Mouse (Mus musculus) layer of hippocampus, adult 11-12 months (tissue): ENCODE measurements around the gene Olfr862.

Source experiments
- DNase-seq: peaks from one replicate; pipeline ENCODE4 v3.0.0; 2022; ENCODE audit warnings: low spot score

The Olfr862 gene

GRCm38 (mm10) chr9:19887904-19888303 is at the start of gene Olfr862:
TSS of gene Olfr862 (minus strand) at chr9:19888004.
- DNase-seq, result no peak

DNA sequence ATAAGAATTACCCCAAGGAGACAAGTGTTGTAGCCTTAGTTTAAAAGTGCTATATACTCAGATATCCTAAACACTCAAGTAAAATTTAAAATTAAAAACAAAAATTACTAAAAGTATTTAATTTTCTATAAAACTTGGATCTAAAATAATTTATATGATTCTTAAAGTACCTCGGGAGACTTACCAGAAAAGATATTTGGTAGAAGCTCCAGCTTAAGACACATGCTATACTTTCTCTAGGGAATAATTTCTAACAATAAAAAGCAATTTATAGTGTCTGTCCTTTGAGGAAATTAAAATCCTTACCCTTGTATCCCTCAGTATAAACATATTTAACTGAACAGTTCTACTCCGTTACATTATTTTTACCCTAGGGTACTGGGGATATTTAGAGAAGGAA is 28.8 kb upstream of the Olfr862 start, which contains the start of gene Olfr77:
TSS of gene Olfr77 (plus strand) at position 301 of the 400 bp plus-strand sequence.
- no peak for DNase-seq

DNA sequence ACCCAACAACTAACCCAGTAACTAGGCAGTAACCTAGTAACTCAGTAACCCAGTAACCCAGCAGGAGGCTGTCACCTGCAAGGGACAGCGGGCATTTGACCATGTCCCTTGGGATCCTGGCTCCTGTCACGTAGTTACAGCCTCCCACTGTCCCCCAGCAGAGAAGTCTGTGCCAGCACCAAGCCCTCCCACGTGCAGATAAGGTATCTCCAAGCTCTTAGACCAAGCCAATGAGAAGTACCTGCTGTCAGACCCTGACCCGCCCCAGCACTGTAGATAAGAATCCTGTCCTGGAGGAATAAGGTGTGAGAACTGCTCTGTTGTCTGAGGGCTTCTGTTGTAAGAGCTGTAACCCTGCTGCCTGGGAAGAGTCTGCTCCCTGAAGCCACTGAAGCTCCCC is 23.4 kb upstream of the Olfr862 start:
- DNase-seq, result no peak

DNA sequence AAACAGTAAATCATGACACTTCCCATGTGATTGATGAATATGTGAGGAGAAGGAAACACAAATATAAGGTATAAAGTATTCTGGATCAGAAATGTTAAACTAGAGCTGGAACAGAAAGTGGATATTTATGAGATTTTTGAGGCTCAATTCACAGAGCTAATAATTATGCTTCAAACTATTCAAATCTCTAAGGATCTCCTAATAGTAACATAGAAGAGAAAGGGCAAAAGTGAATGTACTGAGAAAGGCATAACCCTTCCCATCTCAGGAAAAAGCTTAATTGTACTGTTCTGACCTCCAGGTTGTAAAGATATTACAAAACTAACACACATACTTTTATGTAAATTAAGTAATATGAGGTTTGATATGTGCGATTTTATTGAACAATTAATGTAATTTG is 38.2 kb downstream of the Olfr862 start, which contains the start of gene Olfr860:
TSS of gene Olfr860 (minus strand) at position 101 of the 400 bp plus-strand sequence.
- no peak for DNase-seq
